Mouse (Mus musculus) heart, embryonic 12.5 days (tissue): ENCODE measurements around the gene Hist1h2aa. TPM values are rescaled to one million over a fixed set of nuclear protein-coding genes. Genes with fewer than 3 reads are reported as not detected.

Experiments used
- ATAC-seq: fragments of 200-750 bp; cut with Nextera tagmentation; 2 replicates; pipeline ENCODE4 v1.8.0; 2017; ENCODE audit warnings: moderate TSS enrichment, moderate library complexity; ENCODE audit not compliant: insufficient number of reproducible peaks, low FRiP score
- H3K27ac ChIP-seq: fragments of 300-500 bp; sonication (generic); 2 replicates; pipeline ENCODE4 v1.5.1; 2016; ENCODE audit warnings: mild to moderate bottlenecking, moderate library complexity; ENCODE audit not compliant: poor library complexity, severe bottlenecking
- H3K27me3 ChIP-seq: fragments of 300-500 bp; sonication (generic); replicated peaks from 2 replicates; pipeline ENCODE4 v1.6.1; 2016; ENCODE audit warnings: mild to moderate bottlenecking, moderate library complexity
- H3K36me3 ChIP-seq: fragments of 300-500 bp; sonication (generic); 2 replicates; pipeline ENCODE4 v1.6.1; 2016; ENCODE audit warnings: mild to moderate bottlenecking, moderate library complexity
- H3K4me1 ChIP-seq: fragments of 300-500 bp; sonication (generic); replicated peaks from 2 replicates; pipeline ENCODE4 v1.6.1; 2016; ENCODE audit warnings: mild to moderate bottlenecking
- H3K4me2 ChIP-seq: fragments of 300-500 bp; sonication (generic); 2 replicates; pipeline ENCODE4 v1.6.1; 2016; ENCODE audit warnings: mild to moderate bottlenecking, moderate library complexity
- H3K4me3 ChIP-seq: fragments of 300-500 bp; sonication (generic); 2 replicates; pipeline ENCODE4 v1.5.1; 2016; ENCODE audit warnings: mild to moderate bottlenecking
- H3K9ac ChIP-seq: fragments of 300-500 bp; sonication (generic); 2 replicates; pipeline ENCODE4 v1.6.1; 2016; ENCODE audit warnings: mild to moderate bottlenecking, moderate library complexity
- H3K9me3 ChIP-seq: fragments of 300-500 bp; sonication (generic); replicated peaks from 2 replicates; pipeline ENCODE4 v1.6.1; 2016; ENCODE audit warnings: mild to moderate bottlenecking, moderate library complexity
- WGBS: fragments of 180-500 bp; shearing (Covaris S2); methylation state at CpG from one replicate; pipeline ENCODE4 v1.1.7; 2016; 5-methylcytosine and 5-hydroxymethylcytosine counted together
- polyA plus RNA-seq: library from polyadenylated mRNA; unstranded; fragments of >200 nt; fragmentation: Nextera tagmentation; extraction: Ambion mirVana; gene quantifications from 2 replicates; pipeline ENCODE4 v1.2.1, GENCODE M21; 2016

Hist1h2aa gene
- not detected in 2 replicates for polyA plus RNA-seq

- no peak within 1 kb of the TSS for H3K27ac ChIP-seq
- ATAC-seq: no peak
- no peaks in the 10 kb centered on the region for H3K36me3 ChIP-seq
- WGBS: 80% methylated on average over 10 of the region's 10 CpGs
- no peaks in the 10 kb centered on the region; the same call in 1 of the 2 replicates for H3K27me3 ChIP-seq
- no peak within 1 kb of the TSS for H3K4me2 ChIP-seq
- no peak within 1 kb of the TSS for H3K4me3 ChIP-seq
- H3K9me3 ChIP-seq: 0 out of 2 replicates have a peak, but pooled peaks cover 5% of the 10 kb centered on the region
- H3K9ac ChIP-seq: no peak within 1 kb of the TSS
- H3K4me1 ChIP-seq: no peaks in the 10 kb centered on the region
Measured at GRCm38 (mm10) chr13:23934211-23934520, at the start of gene Hist1h2aa. Hist1h2aa (plus strand) TSS chr13:23934462.

GRCm38 (mm10) chr13:23885540-23885939, 48.7 kb upstream of the Hist1h2aa start:
- H3K27me3 ChIP-seq: 0 out of 2 replicates have a peak, but pooled peaks cover 5% of the 10 kb centered on the region
- H3K27ac ChIP-seq: no peak overlapping the region
- H3K4me1 ChIP-seq: no peaks in the 10 kb centered on the region
- H3K4me2 ChIP-seq: no peak overlapping the region
- no peaks in the 10 kb centered on the region for H3K36me3 ChIP-seq
- H3K4me3 ChIP-seq: no peak overlapping the region
- ATAC-seq: no peak
- no peaks in the 10 kb centered on the region for H3K9me3 ChIP-seq
- WGBS: 22% methylated on average over 2 of the region's 2 CpGs
- no peak overlapping the region for H3K9ac ChIP-seq

- H3K27me3 ChIP-seq: 0 out of 2 replicates have a peak, but pooled peaks cover 5% of the 10 kb centered on the region
- H3K4me2 ChIP-seq: no peak overlapping the region
- H3K4me3 ChIP-seq: no peak overlapping the region
- H3K9ac ChIP-seq: no peak overlapping the region
- H3K36me3 ChIP-seq: no peaks in the 10 kb centered on the region
- no peak for ATAC-seq
- H3K4me1 ChIP-seq: no peaks in the 10 kb centered on the region
- H3K27ac ChIP-seq: no peak overlapping the region
- H3K9me3 ChIP-seq: no peaks in the 10 kb centered on the region
- 68% methylated on average over 3 of the region's 3 CpGs for WGBS
Measured at GRCm38 (mm10) chr13:23887026-23887725, 47.1 kb upstream of the Hist1h2aa start.

DNA sequence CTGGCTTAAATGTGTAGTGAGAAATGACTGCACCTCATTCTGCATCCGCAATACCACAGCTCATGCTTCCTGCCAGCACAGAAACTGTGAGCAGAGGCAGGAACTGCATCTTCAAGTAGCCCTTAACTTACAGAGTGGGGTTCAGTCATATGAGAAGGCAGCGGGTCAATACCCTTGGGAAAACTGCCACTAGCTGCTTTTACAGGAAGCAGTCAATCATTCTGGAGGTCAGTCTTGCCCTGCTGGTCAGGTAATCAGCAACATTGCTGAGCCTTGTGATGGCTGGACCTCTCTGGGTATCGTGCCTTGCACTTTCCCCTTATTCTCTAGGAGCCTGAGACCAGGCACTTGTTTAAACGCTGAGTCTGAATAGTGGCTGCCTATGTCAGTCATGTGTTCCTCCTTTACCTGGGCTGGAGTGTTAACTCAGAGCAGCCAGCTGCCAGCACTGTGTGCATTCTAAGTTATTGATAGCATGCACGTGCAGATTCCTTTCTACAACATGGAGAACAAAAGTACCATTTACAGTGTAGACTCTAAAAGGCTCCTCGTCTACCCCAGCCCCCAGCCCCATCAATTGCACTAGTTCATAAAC, 45.2 kb upstream of the Hist1h2aa start:
- Histone ChIP-seq H3K4me3 (no peak overlapping the region), H3K9me3 (no peaks in the 10 kb centered on the region), H3K27me3 (0 out of 2 replicates have a peak, but pooled peaks cover 5% of the 10 kb centered on the region), H3K4me1 (0 out of 2 replicates have a peak, but pooled peaks cover 4% of the 10 kb centered on the region), H3K4me2 (no peak overlapping the region), H3K9ac (no peak overlapping the region), H3K36me3 (no peaks in the 10 kb centered on the region), H3K27ac (no peak overlapping the region)
- 60% methylated on average over 6 of the region's 6 CpGs for WGBS
- no peak for ATAC-seq

DNA sequence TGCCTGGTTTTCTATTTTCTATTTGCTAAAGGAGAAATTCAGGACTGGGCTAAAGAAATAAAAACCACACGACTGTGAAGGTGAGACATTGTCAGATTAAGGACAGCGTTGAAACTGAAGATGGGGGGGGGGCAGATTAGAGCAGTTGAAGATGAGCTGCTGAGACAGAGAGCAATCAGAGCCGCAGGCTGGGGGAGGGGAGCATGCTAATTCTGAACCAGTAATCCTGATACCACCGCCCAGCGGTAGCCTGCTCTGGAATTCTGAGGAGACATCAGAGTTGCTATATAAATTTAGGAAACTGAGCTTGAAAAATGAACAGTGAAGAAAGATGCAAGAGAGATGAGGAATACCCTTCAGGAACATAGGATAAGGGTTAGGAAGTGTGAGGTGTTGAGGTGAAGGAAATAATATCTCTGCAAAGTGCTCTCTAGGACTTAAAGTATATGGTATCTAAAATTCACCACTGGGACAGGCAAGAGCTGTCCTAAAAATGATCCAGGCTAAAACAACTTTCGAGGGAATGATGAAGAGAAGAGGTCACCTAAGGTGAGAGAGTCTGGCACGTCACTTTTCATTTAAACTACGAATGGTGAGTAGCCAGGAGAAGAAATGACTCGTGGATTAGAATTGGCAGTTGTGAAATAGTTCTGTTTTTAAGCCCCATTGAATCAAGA, 41.5 kb upstream of the Hist1h2aa start:
- H3K27ac ChIP-seq: no peak overlapping the region
- H3K4me3 ChIP-seq: no peak overlapping the region
- no peak overlapping the region for H3K9ac ChIP-seq
- H3K36me3 ChIP-seq: no peaks in the 10 kb centered on the region
- H3K9me3 ChIP-seq: no peaks in the 10 kb centered on the region
- H3K4me2 ChIP-seq: no peak overlapping the region
- ATAC-seq: no peak
- peaks cover 1% of the 10 kb centered on the region; the same call in 1 of the 2 replicates for H3K27me3 ChIP-seq
- 0 out of 2 replicates have a peak, but pooled peaks cover 4% of the 10 kb centered on the region for H3K4me1 ChIP-seq
- 27% methylated on average over 9 of the region's 9 CpGs for WGBS

- no peak overlapping the region for H3K9ac ChIP-seq
- no peaks in the 10 kb centered on the region for H3K9me3 ChIP-seq
- no peaks in the 10 kb centered on the region; the same call in 1 of the 2 replicates for H3K27me3 ChIP-seq
- ATAC-seq: no peak
- no peak overlapping the region for H3K4me2 ChIP-seq
- H3K36me3 ChIP-seq: no peaks in the 10 kb centered on the region
- 40% methylated on average over 4 of the region's 4 CpGs for WGBS
- no peak overlapping the region for H3K27ac ChIP-seq
- no peak overlapping the region for H3K4me3 ChIP-seq
- 0 out of 2 replicates have a peak, but pooled peaks cover 4% of the 10 kb centered on the region for H3K4me1 ChIP-seq
Measured at GRCm38 (mm10) chr13:23893269-23893593, 41.0 kb upstream of the Hist1h2aa start.

GRCm38 (mm10) chr13:23898242-23898641, 36.0 kb upstream of the Hist1h2aa start:
- no peak overlapping the region for H3K4me2 ChIP-seq
- H3K9ac ChIP-seq: no peak overlapping the region
- WGBS: 30% methylated on average over 6 of the region's 6 CpGs
- no peak for ATAC-seq
- no peaks in the 10 kb centered on the region for H3K9me3 ChIP-seq
- H3K27ac ChIP-seq: no peak overlapping the region
- no peaks in the 10 kb centered on the region for H3K36me3 ChIP-seq
- peaks cover 12% of the 10 kb centered on the region; the same call in 1 of the 2 replicates for H3K27me3 ChIP-seq
- H3K4me1 ChIP-seq: no peaks in the 10 kb centered on the region
- H3K4me3 ChIP-seq: no peak overlapping the region

DNA sequence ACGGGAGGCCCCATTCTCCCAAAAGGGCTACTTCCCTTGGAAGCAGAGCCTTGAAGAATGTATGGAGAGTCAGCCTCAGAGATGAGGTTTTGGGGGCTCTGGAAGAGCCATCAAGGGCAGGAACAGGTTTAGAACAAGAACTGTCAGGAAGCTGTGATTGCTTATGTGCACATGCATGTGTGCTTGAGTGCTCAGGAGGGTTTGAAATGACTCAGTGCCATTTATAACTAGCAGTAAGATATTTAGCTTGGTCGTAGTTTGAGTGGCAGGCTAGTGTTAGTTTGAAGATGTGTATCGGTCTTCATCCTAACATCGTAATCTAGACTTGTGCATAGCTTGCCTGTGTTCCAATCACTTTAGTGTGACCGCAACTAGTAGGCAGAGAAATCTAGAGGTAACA, 27.4 kb upstream of the Hist1h2aa start:
- Histone ChIP-seq H3K4me3 (no peak overlapping the region), H3K4me1 (no peaks in the 10 kb centered on the region), H3K36me3 (no peaks in the 10 kb centered on the region), H3K27me3 (peaks cover 12% of the 10 kb centered on the region), H3K4me2 (no peak overlapping the region), H3K9me3 (no peaks in the 10 kb centered on the region), H3K9ac (no peak overlapping the region), H3K27ac (no peak overlapping the region)
- WGBS: 87% methylated on average over 5 of the region's 5 CpGs
- ATAC-seq: no peak

DNA sequence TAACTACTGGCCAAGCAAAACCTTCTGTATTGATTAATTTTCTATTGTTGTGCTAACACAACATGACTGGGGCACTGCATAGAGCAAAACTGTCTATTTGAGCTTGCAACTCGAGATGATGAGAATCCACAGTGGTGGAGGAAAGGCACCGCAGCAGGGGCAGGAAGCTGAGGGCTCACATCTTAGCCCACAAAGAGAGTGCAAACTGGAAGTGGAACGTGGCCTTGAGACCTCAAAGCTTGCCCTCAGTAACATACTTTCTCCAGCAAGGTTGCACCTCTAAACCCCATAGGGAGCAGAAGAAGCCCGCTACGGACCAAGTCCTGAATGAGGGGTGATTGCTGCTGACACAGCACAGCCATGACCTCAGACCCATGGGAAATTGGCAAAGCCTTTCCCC, 24.1 kb upstream of the Hist1h2aa start:
- Histone ChIP-seq H3K4me3 (no peak overlapping the region), H3K27ac (no peak overlapping the region), H3K9ac (no peak overlapping the region), H3K9me3 (no peaks in the 10 kb centered on the region), H3K4me1 (peaks cover 20% of the 10 kb centered on the region), H3K4me2 (no peak overlapping the region), H3K27me3 (peaks cover 10% of the 10 kb centered on the region; the same call in 1 of the 2 replicates), H3K36me3 (no peaks in the 10 kb centered on the region)
- WGBS: 75% methylated on average over 5 of the region's 5 CpGs
- ATAC-seq: no peak

- 76% methylated on average over 5 of the region's 5 CpGs for WGBS
Measured at GRCm38 (mm10) chr13:23911335-23911734, 22.9 kb upstream of the Hist1h2aa start.

DNA sequence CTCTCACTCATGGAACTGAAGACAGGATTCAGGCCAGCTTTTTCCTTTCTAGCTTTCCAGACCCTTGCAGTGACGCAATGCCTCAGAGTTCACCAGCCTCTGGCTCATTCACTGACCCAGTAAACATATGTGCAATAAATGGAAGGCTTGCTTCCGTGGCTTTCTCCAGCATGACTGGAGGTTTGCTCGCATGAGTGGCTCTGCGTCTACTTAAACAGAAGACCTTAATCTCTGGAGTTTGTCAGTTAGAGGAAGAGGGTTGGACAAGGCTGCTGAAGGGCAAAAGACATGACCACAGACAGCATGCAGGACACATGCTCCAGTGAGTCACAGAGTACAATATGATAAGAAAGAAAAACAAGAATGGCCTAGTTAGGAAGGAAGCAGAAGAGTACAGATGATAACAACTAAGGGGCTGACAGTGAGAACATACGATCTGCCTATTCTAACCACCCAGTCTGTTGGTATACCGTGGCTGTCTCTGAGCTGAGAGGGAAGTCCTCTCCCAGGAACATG, 20.4 kb upstream of the Hist1h2aa start:
- 9% methylated on average over 6 of the region's 6 CpGs for WGBS
- H3K27ac ChIP-seq: peak overlapping the region; percentile 78
- H3K4me2 ChIP-seq: peak overlapping the region; percentile 9

More at GRCm38 (mm10) chr13:23911335-23911734, 22.9 kb upstream of the Hist1h2aa start:
- Histone ChIP-seq H3K27me3 (peaks cover 10% of the 10 kb centered on the region; the same call in 1 of the 2 replicates), H3K4me3 (no peak overlapping the region), H3K27ac (no peak overlapping the region), H3K9ac (no peak overlapping the region), H3K36me3 (no peaks in the 10 kb centered on the region), H3K4me2 (no peak overlapping the region), H3K9me3 (no peaks in the 10 kb centered on the region), H3K4me1 (peaks cover 32% of the 10 kb centered on the region)
- no peak for ATAC-seq

More for the DNA sequence above, 20.4 kb upstream of the Hist1h2aa start:
- no peaks in the 10 kb centered on the region for H3K9me3 ChIP-seq
- no peak overlapping the region for H3K9ac ChIP-seq
- peaks cover 36% of the 10 kb centered on the region for H3K4me1 ChIP-seq
- no peaks in the 10 kb centered on the region for H3K36me3 ChIP-seq
- peak; percentile 89 for ATAC-seq
- H3K4me3 ChIP-seq: no peak overlapping the region
- 0 out of 2 replicates have a peak, but pooled peaks cover 5% of the 10 kb centered on the region for H3K27me3 ChIP-seq
